Mouse (Mus musculus): ENCODE results near the gene Gm11239. TPM values are rescaled to one million over a fixed set of nuclear protein-coding genes. Genes with fewer than 3 reads are reported as not detected.

Gm11239 gene
- not detected in 2 replicates for polyA plus RNA-seq (2015; fragmentation: Nextera tagmentation; extraction: Ambion mirVana)

DNA sequence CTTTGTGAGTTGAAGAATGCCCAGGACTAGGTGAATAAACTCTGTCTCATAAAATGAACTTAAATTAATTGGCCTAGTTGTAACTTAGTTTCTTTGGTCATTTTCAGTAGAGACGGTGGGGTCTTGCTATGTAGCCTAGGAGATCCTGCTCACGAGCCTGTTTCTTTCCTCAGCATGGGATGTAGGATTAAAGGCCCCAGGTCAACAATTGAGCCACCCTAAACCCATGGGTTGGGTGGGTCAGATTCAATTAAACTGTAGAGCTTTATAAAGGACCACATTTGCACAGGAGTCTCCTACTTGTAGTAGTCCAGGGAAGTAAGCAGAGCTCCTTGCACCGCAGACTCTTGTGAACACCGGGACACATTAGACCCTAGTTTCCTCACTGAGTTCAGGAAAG lies at the start of gene Gm11239:
Gm11239 (plus strand) TSS at position 301 of the 400 bp plus-strand sequence.

GRCm38 (mm10) chr4:73622684-73623083 lies 45.5 kb upstream of the Gm11239 start, which contains the start of gene Gm11237:
TSS of gene Gm11237 (plus strand) at chr4:73622984.

DNA sequence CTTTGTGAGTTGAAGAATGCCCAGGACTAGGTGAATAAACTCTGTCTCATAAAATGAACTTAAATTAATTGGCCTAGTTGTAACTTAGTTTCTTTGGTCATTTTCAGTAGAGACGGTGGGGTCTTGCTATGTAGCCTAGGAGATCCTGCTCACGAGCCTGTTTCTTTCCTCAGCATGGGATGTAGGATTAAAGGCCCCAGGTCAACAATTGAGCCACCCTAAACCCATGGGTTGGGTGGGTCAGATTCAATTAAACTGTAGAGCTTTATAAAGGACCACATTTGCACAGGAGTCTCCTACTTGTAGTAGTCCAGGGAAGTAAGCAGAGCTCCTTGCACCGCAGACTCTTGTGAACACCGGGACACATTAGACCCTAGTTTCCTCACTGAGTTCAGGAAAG lies 30.3 kb upstream of the Gm11239 start, which contains the start of gene Gm11236:
Gm11236 (plus strand) TSS at position 301 of the 400 bp plus-strand sequence.

GRCm38 (mm10) chr4:73683216-73683615 lies 15.1 kb downstream of the Gm11239 start, which contains the start of gene Gm428:
TSS of gene Gm428 (plus strand) at chr4:73683516.

Other genes with a start within 250 kb of the Gm11239 start
- not detected in 2 replicates for gene Gm11238, start 60.5 kb upstream of the Gm11239 start, polyA plus RNA-seq (2015; fragmentation: Nextera tagmentation; extraction: Ambion mirVana)
- gene Gm11237, start 45.4 kb upstream of the Gm11239 start, polyA plus RNA-seq (2015; fragmentation: Nextera tagmentation; extraction: Ambion mirVana): not detected in 2 replicates
- gene Gm11236, start 30.2 kb upstream of the Gm11239 start, polyA plus RNA-seq (2015; fragmentation: Nextera tagmentation; extraction: Ambion mirVana): not detected in 2 replicates
- not detected in 2 replicates for gene Gm428, start 15.2 kb downstream of the Gm11239 start, polyA plus RNA-seq (2015; fragmentation: Nextera tagmentation; extraction: Ambion mirVana)
- 0.05 and 0.22 TPM in 2 replicates for gene Rasef, start 122.6 kb downstream of the Gm11239 start, polyA plus RNA-seq (2015; fragmentation: Nextera tagmentation; extraction: Ambion mirVana)
- gene Gm11758, start 207.9 kb downstream of the Gm11239 start, polyA plus RNA-seq (2015; fragmentation: Nextera tagmentation; extraction: Ambion mirVana): not detected in 2 replicates
- gene Gm11757, start 222.8 kb downstream of the Gm11239 start, polyA plus RNA-seq (2015; fragmentation: Nextera tagmentation; extraction: Ambion mirVana): not detected in 2 replicates
- gene Gm13871, start 237.6 kb downstream of the Gm11239 start, polyA plus RNA-seq (2015; fragmentation: Nextera tagmentation; extraction: Ambion mirVana): not detected in 2 replicates

All from spleen, postnatal 0 days (tissue).